Mouse (Mus musculus) embryonic facial prominence, embryonic 15.5 days (tissue): ENCODE data around the gene Cox4i2. TPM values are rescaled to one million over a fixed set of nuclear protein-coding genes. Genes with fewer than 3 reads are reported as not detected.

Source experiments
- microRNA-seq: library from miRNA; unstranded; fragments of <30 nt; microRNA quantifications from one replicate; pipeline ENCODE4, GENCODE M21; 2016; ENCODE audit warnings: borderline number of aligned reads
- polyA plus RNA-seq: library from polyadenylated mRNA; unstranded; fragments of >200 nt; fragmentation: Nextera tagmentation; extraction: Ambion mirVana; gene quantifications from 2 replicates; pipeline ENCODE4 v1.2.1, GENCODE M21; 2015

Gene Cox4i2
- polyA plus RNA-seq, 1 experiment from 2014 or later, result 37.7 TPM

Small RNA genes within 50 kb of the gene (microRNA-seq; reads per million reads assigned to microRNA genes)
- gene Gm23802, result not detected

Other genes with a start within 250 kb of the Cox4i2 start
- gene Defb26, start 242.5 kb upstream of the Cox4i2 start, polyA plus RNA-seq, result not detected in 2 replicates
- not detected in 2 replicates for gene Defb28, start 235.9 kb upstream of the Cox4i2 start, polyA plus RNA-seq
- not detected in 2 replicates for gene Defb29, start 214.1 kb upstream of the Cox4i2 start, polyA plus RNA-seq
- gene Gm17416, start 184.8 kb upstream of the Cox4i2 start, polyA plus RNA-seq, result not detected in 2 replicates
- gene Defb21, start 181.4 kb upstream of the Cox4i2 start, polyA plus RNA-seq, result not detected in 2 replicates
- gene Defb19, start 173.9 kb upstream of the Cox4i2 start, polyA plus RNA-seq, result not detected in 2 replicates
- gene Defb45, start 154.8 kb upstream of the Cox4i2 start, polyA plus RNA-seq, result not detected in 2 replicates
- gene Defb36, start 149.8 kb upstream of the Cox4i2 start, polyA plus RNA-seq, result not detected in 2 replicates
- 1.5 and 3.4 TPM in 2 replicates for gene Defb25, start 131.1 kb upstream of the Cox4i2 start, polyA plus RNA-seq
- 5.0 and 5.3 TPM in 2 replicates for gene Rem1, start 127.2 kb upstream of the Cox4i2 start, polyA plus RNA-seq
- 130 and 137 TPM in 2 replicates for gene H13, start 84.7 kb upstream of the Cox4i2 start, polyA plus RNA-seq
- 24.7 and 27.3 TPM in 2 replicates for gene Mcts2, start 67.1 kb upstream of the Cox4i2 start, polyA plus RNA-seq
- 142 and 160 TPM in 2 replicates for gene Id1, start 17.9 kb upstream of the Cox4i2 start, polyA plus RNA-seq
- gene Bcl2l1, start 77.6 kb downstream of the Cox4i2 start, polyA plus RNA-seq, result 99.1 and 99.7 TPM in 2 replicates
- gene Tpx2, start 93.8 kb downstream of the Cox4i2 start, polyA plus RNA-seq, result 60.1 and 60.6 TPM in 2 replicates
- 0.73 and 0.92 TPM in 2 replicates for gene Mylk2, start 157.2 kb downstream of the Cox4i2 start, polyA plus RNA-seq
- gene Foxs1, start 179.0 kb downstream of the Cox4i2 start, polyA plus RNA-seq, result 3.4 TPM in 2 replicates
- gene Dusp15, start 197.5 kb downstream of the Cox4i2 start, polyA plus RNA-seq, result 0.29 and 0.53 TPM in 2 replicates
- gene Ttll9, start 208.3 kb downstream of the Cox4i2 start, polyA plus RNA-seq, result 1.2 and 4.3 TPM in 2 replicates